Mouse (Mus musculus) bone marrow, adult 2 months (tissue): Measurements from ENCODE around the gene Abhd8.

Experiments used
- CTCF ChIP-seq: fragments of 200-500 bp; IDR thresholded peaks from 2 replicates; pipeline ENCODE4 v1.5.1; 2011; ENCODE audit warnings: low read length, control low read depth; ENCODE audit not compliant: control insufficient read depth, insufficient read depth
- POLR2A ChIP-seq: fragments of 200-500 bp; IDR thresholded peaks from 2 replicates; pipeline ENCODE4 v1.6.1; 2011; ENCODE audit warnings: low read depth, mild to moderate bottlenecking, control low read depth, low read length, borderline replicate concordance; ENCODE audit not compliant: control insufficient read depth

DNA sequence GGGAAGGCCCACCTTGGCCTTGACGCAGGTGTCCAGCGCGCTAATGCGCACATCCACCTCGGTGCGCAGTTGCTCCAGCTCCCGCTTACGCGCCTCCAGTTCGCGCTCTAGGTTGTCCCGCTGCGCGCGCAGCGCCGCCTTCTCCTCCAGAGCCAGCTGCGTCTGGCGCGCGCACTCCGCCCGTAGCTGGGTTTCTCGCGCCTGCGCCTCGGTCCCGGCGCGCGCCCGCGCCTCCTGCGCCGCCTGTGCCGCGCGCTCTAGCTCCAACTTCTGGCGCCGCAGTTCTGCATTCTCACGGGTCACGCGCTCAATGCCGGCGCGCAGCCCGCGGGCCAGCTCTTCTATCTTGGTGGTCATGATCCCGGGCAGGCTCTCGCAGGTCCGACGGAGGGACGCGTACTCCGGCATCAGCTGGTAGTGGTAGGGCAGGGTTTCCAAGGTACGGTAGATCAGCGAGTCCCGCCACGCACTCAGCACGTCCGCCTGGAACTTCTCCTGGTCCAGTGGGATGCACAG lies 44.2 kb upstream of the Abhd8 start:
- TF ChIP-seq CTCF (no peak), POLR2A (no peak; the same call in 1 of the 2 replicates)
